Mouse (Mus musculus): Measurements from ENCODE around the gene Pan3. TPM values are rescaled to one million over a fixed set of nuclear protein-coding genes. Genes with fewer than 3 reads are reported as not detected.

Pan3 gene
- total RNA-seq, 2 experiments from 2014 or later: 198 to 209 TPM

- no peak for ATAC-seq (replicated peaks; ENCODE audit: poor library complexity, severe bottlenecking)
Measured at GRCm38 (mm10) chr5:147476109-147476508, 46.1 kb downstream of the Pan3 start.

GRCm38 (mm10) chr5:147477106-147477505 lies 47.1 kb downstream of the Pan3 start:
- no peak for ATAC-seq (replicated peaks; ENCODE audit: poor library complexity, severe bottlenecking)

GRCm38 (mm10) chr5:147479341-147479740 lies 49.4 kb downstream of the Pan3 start:
- ATAC-seq (replicated peaks; ENCODE audit: poor library complexity, severe bottlenecking): no peak

GRCm38 (mm10) chr5:147484142-147484541 lies 54.2 kb downstream of the Pan3 start:
- ATAC-seq (replicated peaks; ENCODE audit: poor library complexity, severe bottlenecking): peak; percentile 49

GRCm38 (mm10) chr5:147489226-147489625 lies 59.3 kb downstream of the Pan3 start:
- no peak for ATAC-seq (replicated peaks; ENCODE audit: poor library complexity, severe bottlenecking)

- ATAC-seq (replicated peaks; ENCODE audit: poor library complexity, severe bottlenecking): peak; percentile 70
Measured at GRCm38 (mm10) chr5:147490907-147491306, 60.9 kb downstream of the Pan3 start.

- no peak for ATAC-seq (replicated peaks; ENCODE audit: poor library complexity, severe bottlenecking)
Measured at GRCm38 (mm10) chr5:147492511-147492910, 62.5 kb downstream of the Pan3 start.

- no peak for ATAC-seq (replicated peaks; ENCODE audit: poor library complexity, severe bottlenecking)
Measured at GRCm38 (mm10) chr5:147493205-147493604, 63.2 kb downstream of the Pan3 start.

GRCm38 (mm10) chr5:147493685-147494084 lies 63.7 kb downstream of the Pan3 start:
- no peak for ATAC-seq (replicated peaks; ENCODE audit: poor library complexity, severe bottlenecking)

- no peak for ATAC-seq (replicated peaks; ENCODE audit: poor library complexity, severe bottlenecking)
Measured at GRCm38 (mm10) chr5:147494388-147494787, 64.4 kb downstream of the Pan3 start.

GRCm38 (mm10) chr5:147494791-147495376 lies 64.9 kb downstream of the Pan3 start:
- no peak for ATAC-seq (replicated peaks; ENCODE audit: poor library complexity, severe bottlenecking)

GRCm38 (mm10) chr5:147495961-147496360 lies 66.0 kb downstream of the Pan3 start:
- no peak for ATAC-seq (replicated peaks; ENCODE audit: poor library complexity, severe bottlenecking)

- ATAC-seq (replicated peaks; ENCODE audit: poor library complexity, severe bottlenecking): no peak
Measured at GRCm38 (mm10) chr5:147496921-147497320, 67.0 kb downstream of the Pan3 start.

GRCm38 (mm10) chr5:147497714-147498113 lies 67.8 kb downstream of the Pan3 start:
- peak; percentile 85 for ATAC-seq (replicated peaks; ENCODE audit: poor library complexity, severe bottlenecking)

GRCm38 (mm10) chr5:147501456-147501998 lies 71.6 kb downstream of the Pan3 start:
- ATAC-seq (replicated peaks; ENCODE audit: poor library complexity, severe bottlenecking): peak; percentile 52

GRCm38 (mm10) chr5:147502921-147503320 lies 73.0 kb downstream of the Pan3 start:
- no peak for ATAC-seq (replicated peaks; ENCODE audit: poor library complexity, severe bottlenecking)

GRCm38 (mm10) chr5:147511350-147511749 lies 81.4 kb downstream of the Pan3 start:
- ATAC-seq (replicated peaks; ENCODE audit: poor library complexity, severe bottlenecking): peak; percentile 79

- ATAC-seq (replicated peaks; ENCODE audit: poor library complexity, severe bottlenecking): peak; percentile 64
Measured at GRCm38 (mm10) chr5:147527006-147527405, 97.0 kb downstream of the Pan3 start.

- ATAC-seq (replicated peaks; ENCODE audit: poor library complexity, severe bottlenecking): peak; percentile 94
Measured at GRCm38 (mm10) chr5:147527788-147528187, 97.8 kb downstream of the Pan3 start.

- ATAC-seq (replicated peaks; ENCODE audit: poor library complexity, severe bottlenecking): peak; percentile 26; the same call in 1 of the 2 replicates
Measured at GRCm38 (mm10) chr5:147532031-147532430, 102.1 kb downstream of the Pan3 start.

- no peak for ATAC-seq (replicated peaks; ENCODE audit: poor library complexity, severe bottlenecking)
Measured at GRCm38 (mm10) chr5:147539409-147539808, 109.4 kb downstream of the Pan3 start.

- peak; percentile 45 for ATAC-seq (replicated peaks; ENCODE audit: poor library complexity, severe bottlenecking)
Measured at GRCm38 (mm10) chr5:147539815-147540214, 109.9 kb downstream of the Pan3 start.

Measured in granulocyte monocyte progenitor cell, adult 5-6 weeks (primary cell).